Mouse (Mus musculus): Measurements from ENCODE around the gene Gm45140. TPM values are rescaled to one million over a fixed set of nuclear protein-coding genes. Genes with fewer than 3 reads are reported as not detected.

The Gm45140 gene
- polyA plus RNA-seq, 1 experiment from 2014 or later = 1.9 TPM

- 93% methylated on average over 6 of the region's 6 CpGs for WGBS
- Histone ChIP-seq H3K27me3 (ENCODE audit: control insufficient read depth, insufficient read depth, low read length) (no peaks in the 10 kb centered on the region), H3K4me2 (ENCODE audit: low read depth, low read length) (no peak overlapping the region), H3K4me1 (ENCODE audit: control insufficient read depth, insufficient read depth, low read length) (no peaks in the 10 kb centered on the region), H3K27ac (ENCODE audit: low read depth, low read length) (no peak overlapping the region), H3K4me3 (ENCODE audit: low read depth, low read length) (no peak overlapping the region), H3K9ac (replicated peaks; ENCODE audit: low read depth, low read length) (no peak overlapping the region), H3K9me3 (ENCODE audit: control insufficient read depth, low read length) (no peaks in the 10 kb centered on the region), H3K36me3 (ENCODE audit: control insufficient read depth, insufficient read depth, low read length) (no peaks in the 10 kb centered on the region)
- no peak for ATAC-seq (ENCODE audit: low read depth)
Measured at GRCm38 (mm10) chr6:87799576-87799975, 36.0 kb downstream of the Gm45140 start.

- no peaks in the 10 kb centered on the region for H3K27me3 ChIP-seq (ENCODE audit: control insufficient read depth, insufficient read depth, low read length)
- no peaks in the 10 kb centered on the region for H3K36me3 ChIP-seq (ENCODE audit: control insufficient read depth, insufficient read depth, low read length)
- H3K27ac ChIP-seq (ENCODE audit: low read depth, low read length) = no peak overlapping the region
- no peak overlapping the region for H3K9ac ChIP-seq (replicated peaks; ENCODE audit: low read depth, low read length)
- no peaks in the 10 kb centered on the region for H3K9me3 ChIP-seq (ENCODE audit: control insufficient read depth, low read length)
- H3K4me2 ChIP-seq (ENCODE audit: low read depth, low read length) = no peak overlapping the region
- WGBS = 31% methylated on average over 2 of the region's 2 CpGs
- no peak for ATAC-seq (ENCODE audit: low read depth)
- no peak overlapping the region for H3K4me3 ChIP-seq (ENCODE audit: low read depth, low read length)
- H3K4me1 ChIP-seq (ENCODE audit: control insufficient read depth, insufficient read depth, low read length) = no peaks in the 10 kb centered on the region
Measured at GRCm38 (mm10) chr6:87797321-87797720, 38.3 kb downstream of the Gm45140 start.

GRCm38 (mm10) chr6:87796251-87796880, 39.2 kb downstream of the Gm45140 start:
- whole genome bisulfite sequencing = 95% methylated on average over 6 of the region's 6 CpGs
- H3K4me2 ChIP-seq (ENCODE audit: low read depth, low read length) = no peak overlapping the region
- no peaks in the 10 kb centered on the region for H3K4me1 ChIP-seq (ENCODE audit: control insufficient read depth, insufficient read depth, low read length)
- H3K36me3 ChIP-seq (ENCODE audit: control insufficient read depth, insufficient read depth, low read length) = peaks cover 5% of the 10 kb centered on the region; the same call in 1 of the 2 replicates
- no peak overlapping the region for H3K27ac ChIP-seq (ENCODE audit: low read depth, low read length)
- no peaks in the 10 kb centered on the region for H3K27me3 ChIP-seq (ENCODE audit: control insufficient read depth, insufficient read depth, low read length)
- no peak for ATAC-seq (ENCODE audit: low read depth)
- H3K9me3 ChIP-seq (ENCODE audit: control insufficient read depth, low read length) = no peaks in the 10 kb centered on the region
- no peak overlapping the region for H3K9ac ChIP-seq (replicated peaks; ENCODE audit: low read depth, low read length)
- no peak overlapping the region for H3K4me3 ChIP-seq (ENCODE audit: low read depth, low read length)

- H3K9me3 ChIP-seq (ENCODE audit: control insufficient read depth, low read length) = no peaks in the 10 kb centered on the region
- no peaks in the 10 kb centered on the region for H3K27me3 ChIP-seq (ENCODE audit: control insufficient read depth, insufficient read depth, low read length)
- 47% methylated on average over 6 of the region's 6 CpGs for WGBS
- no peak overlapping the region for H3K4me2 ChIP-seq (ENCODE audit: low read depth, low read length)
- no peak overlapping the region for H3K9ac ChIP-seq (replicated peaks; ENCODE audit: low read depth, low read length)
- no peak overlapping the region for H3K27ac ChIP-seq (ENCODE audit: low read depth, low read length)
- H3K4me1 ChIP-seq (ENCODE audit: control insufficient read depth, insufficient read depth, low read length) = no peaks in the 10 kb centered on the region
- no peak for ATAC-seq (ENCODE audit: low read depth)
- peaks cover 9% of the 10 kb centered on the region; the same call in 1 of the 2 replicates for H3K36me3 ChIP-seq (ENCODE audit: control insufficient read depth, insufficient read depth, low read length)
- no peak overlapping the region for H3K4me3 ChIP-seq (ENCODE audit: low read depth, low read length)
Measured at GRCm38 (mm10) chr6:87795385-87796150, 40.0 kb downstream of the Gm45140 start.

GRCm38 (mm10) chr6:87793821-87794510, 41.6 kb downstream of the Gm45140 start:
- Histone ChIP-seq H3K9ac (replicated peaks; ENCODE audit: low read depth, low read length) (no peak overlapping the region), H3K27ac (ENCODE audit: low read depth, low read length) (no peak overlapping the region), H3K9me3 (ENCODE audit: control insufficient read depth, low read length) (no peaks in the 10 kb centered on the region), H3K27me3 (ENCODE audit: control insufficient read depth, insufficient read depth, low read length) (no peaks in the 10 kb centered on the region), H3K4me1 (ENCODE audit: control insufficient read depth, insufficient read depth, low read length) (peaks cover 3% of the 10 kb centered on the region; the same call in 1 of the 2 replicates), H3K36me3 (ENCODE audit: control insufficient read depth, insufficient read depth, low read length) (peaks cover 9% of the 10 kb centered on the region; the same call in 1 of the 2 replicates), H3K4me2 (ENCODE audit: low read depth, low read length) (no peak overlapping the region), H3K4me3 (ENCODE audit: low read depth, low read length) (no peak overlapping the region)
- WGBS = 94% methylated on average over 10 of the region's 10 CpGs
- no peak for ATAC-seq (ENCODE audit: low read depth)

- no peak overlapping the region for H3K4me3 ChIP-seq (ENCODE audit: low read depth, low read length)
- H3K27me3 ChIP-seq (ENCODE audit: control insufficient read depth, insufficient read depth, low read length) = no peaks in the 10 kb centered on the region
- H3K9me3 ChIP-seq (ENCODE audit: control insufficient read depth, low read length) = no peaks in the 10 kb centered on the region
- peaks cover 9% of the 10 kb centered on the region; the same call in 1 of the 2 replicates for H3K36me3 ChIP-seq (ENCODE audit: control insufficient read depth, insufficient read depth, low read length)
- no peak for ATAC-seq (ENCODE audit: low read depth)
- 96% methylated on average over 5 of the region's 5 CpGs for WGBS
- H3K4me1 ChIP-seq (ENCODE audit: control insufficient read depth, insufficient read depth, low read length) = peaks cover 3% of the 10 kb centered on the region; the same call in 1 of the 2 replicates
- no peak overlapping the region for H3K4me2 ChIP-seq (ENCODE audit: low read depth, low read length)
- H3K27ac ChIP-seq (ENCODE audit: low read depth, low read length) = no peak overlapping the region
- H3K9ac ChIP-seq (replicated peaks; ENCODE audit: low read depth, low read length) = no peak overlapping the region
Measured at GRCm38 (mm10) chr6:87791826-87792225, 43.8 kb downstream of the Gm45140 start.

GRCm38 (mm10) chr6:87790779-87791480, 44.7 kb downstream of the Gm45140 start:
- Histone ChIP-seq H3K4me1 (ENCODE audit: control insufficient read depth, insufficient read depth, low read length) (peaks cover 3% of the 10 kb centered on the region; the same call in 1 of the 2 replicates), H3K9me3 (ENCODE audit: control insufficient read depth, low read length) (no peaks in the 10 kb centered on the region), H3K9ac (replicated peaks; ENCODE audit: low read depth, low read length) (no peak overlapping the region), H3K27me3 (ENCODE audit: control insufficient read depth, insufficient read depth, low read length) (no peaks in the 10 kb centered on the region), H3K36me3 (ENCODE audit: control insufficient read depth, insufficient read depth, low read length) (peaks cover 9% of the 10 kb centered on the region; the same call in 1 of the 2 replicates), H3K4me2 (ENCODE audit: low read depth, low read length) (no peak overlapping the region), H3K4me3 (ENCODE audit: low read depth, low read length) (no peak overlapping the region), H3K27ac (ENCODE audit: low read depth, low read length) (no peak overlapping the region)
- 74% methylated on average over 7 of the region's 7 CpGs for WGBS
- ATAC-seq (ENCODE audit: low read depth) = no peak

- ATAC-seq (ENCODE audit: low read depth) = no peak
- WGBS = 95% methylated on average over 6 of the region's 6 CpGs
- Histone ChIP-seq H3K4me3 (ENCODE audit: low read depth, low read length) (no peak overlapping the region), H3K27me3 (ENCODE audit: control insufficient read depth, insufficient read depth, low read length) (no peaks in the 10 kb centered on the region), H3K9ac (replicated peaks; ENCODE audit: low read depth, low read length) (no peak overlapping the region), H3K4me2 (ENCODE audit: low read depth, low read length) (no peak overlapping the region), H3K27ac (ENCODE audit: low read depth, low read length) (no peak overlapping the region), H3K9me3 (ENCODE audit: control insufficient read depth, low read length) (no peaks in the 10 kb centered on the region), H3K36me3 (ENCODE audit: control insufficient read depth, insufficient read depth, low read length) (peaks cover 9% of the 10 kb centered on the region; the same call in 1 of the 2 replicates), H3K4me1 (ENCODE audit: control insufficient read depth, insufficient read depth, low read length) (peaks cover 3% of the 10 kb centered on the region; the same call in 1 of the 2 replicates)
Measured at GRCm38 (mm10) chr6:87789791-87790190, 45.8 kb downstream of the Gm45140 start.
